Mouse (Mus musculus) midbrain, postnatal 0 days (tissue): ENCODE data around the gene Clec4g. TPM values are rescaled to one million over a fixed set of nuclear protein-coding genes. Genes with fewer than 3 reads are reported as not detected.

Experiments
- ATAC-seq: fragments of 200-750 bp; cut with Nextera tagmentation; 2 replicates; pipeline ENCODE4 v1.8.0; 2017; ENCODE audit warnings: moderate number of reproducible peaks, mild to moderate bottlenecking, moderate TSS enrichment, moderate library complexity; ENCODE audit not compliant: low FRiP score
- DNase-seq: peaks from one replicate; pipeline ENCODE4 v3.0.0-alpha.2; 2015; ENCODE audit warnings: low spot score
- H3K27ac ChIP-seq: fragments of 300-500 bp; sonication (generic); 2 replicates; pipeline ENCODE4 v1.5.1; 2014; ENCODE audit warnings: low read depth, mild to moderate bottlenecking, low read length, mixed read lengths
- H3K27me3 ChIP-seq: fragments of 300-500 bp; sonication (generic); 2 replicates; pipeline ENCODE4 v1.6.1; 2014; ENCODE audit warnings: low read length, control low read depth, mixed read lengths; ENCODE audit not compliant: insufficient read depth
- H3K36me3 ChIP-seq: fragments of 300-500 bp; sonication (generic); 2 replicates; pipeline ENCODE4 v1.6.1; 2014; ENCODE audit warnings: low read length, control low read depth, mixed read lengths; ENCODE audit not compliant: insufficient read depth
- H3K4me1 ChIP-seq: fragments of 300-500 bp; sonication (generic); 2 replicates; pipeline ENCODE4 v1.6.1; 2014; ENCODE audit warnings: mild to moderate bottlenecking, control low read depth, antibody characterized with exemption, low read length, mixed read lengths; ENCODE audit not compliant: insufficient read depth
- H3K4me2 ChIP-seq: fragments of 300-500 bp; sonication (generic); 2 replicates; pipeline ENCODE4 v1.6.1; 2014; ENCODE audit warnings: low read depth, mild to moderate bottlenecking, low read length, mixed read lengths; ENCODE audit not compliant: poor library complexity, severe bottlenecking
- H3K4me3 ChIP-seq: fragments of 300-500 bp; sonication (generic); 2 replicates; pipeline ENCODE4 v1.5.1; 2014; ENCODE audit warnings: low read depth, mild to moderate bottlenecking, low read length, moderate library complexity
- H3K9ac ChIP-seq: fragments of 300-500 bp; sonication (generic); replicated peaks from 2 replicates; pipeline ENCODE4 v1.6.1; 2014; ENCODE audit warnings: mild to moderate bottlenecking, low read length, moderate library complexity, mixed read lengths; ENCODE audit not compliant: poor library complexity, severe bottlenecking
- H3K9me3 ChIP-seq: fragments of 300-500 bp; sonication (generic); 2 replicates; pipeline ENCODE4 v1.6.1; 2016; ENCODE audit warnings: low read length, control low read depth
- CTCF ChIP-seq: IDR thresholded peaks from 2 replicates; pipeline ENCODE4 v1.5.1; 2016; ENCODE audit warnings: antibody characterized with exemption, mild to moderate bottlenecking
- WGBS: fragments of 180-500 bp; shearing (Covaris S2); extraction: QIAGEN DNeasy Blood & Tissue Kit; methylation state at CpG from one replicate; pipeline ENCODE4 v1.1.7; 2014; 5-methylcytosine and 5-hydroxymethylcytosine counted together
- polyA plus RNA-seq: library from polyadenylated mRNA; unstranded; fragments of >200 nt; fragmentation: Nextera tagmentation; extraction: Ambion mirVana; gene quantifications from 2 replicates; pipeline ENCODE4 v1.2.1, GENCODE M21; 2015
- total RNA-seq: library from RNA; depleted of rRNA; stranded (reverse); fragments of >200 nt; gene quantifications from 2 replicates; pipeline ENCODE4 v1.2.3, GENCODE M21; 2014

The Clec4g gene
- total and polyA plus RNA-seq, 2 experiments from 2014 or later, result not detected

- no peak for ATAC-seq
- 59% methylated on average over 1 of the region's 1 CpGs for WGBS
- TF ChIP-seq CTCF, result no peak
These were observed 13.6 kb upstream of the Clec4g start for GRCm38 (mm10) chr8:3734084-3734483.

GRCm38 (mm10) chr8:3721041-3721440, 590 bp upstream of the Clec4g start:
- no peak overlapping the region for H3K4me3 ChIP-seq
- H3K27ac ChIP-seq, result no peak overlapping the region
- no peaks in the 10 kb centered on the region for H3K9me3 ChIP-seq
- no peaks in the 10 kb centered on the region for H3K27me3 ChIP-seq
- no peak overlapping the region for H3K9ac ChIP-seq
- no peak overlapping the region for H3K4me2 ChIP-seq
- no peaks in the 10 kb centered on the region for H3K36me3 ChIP-seq
- DNase-seq (peak; percentile 67), ATAC-seq (no peak)
- no peaks in the 10 kb centered on the region for H3K4me1 ChIP-seq
- TF ChIP-seq CTCF, result no peak
- WGBS, result 23% methylated on average over 1 of the region's 1 CpGs

More at GRCm38 (mm10) chr8:3734084-3734483, 13.6 kb upstream of the Clec4g start:
- no peak overlapping the region for H3K9ac ChIP-seq
- no peaks in the 10 kb centered on the region for H3K9me3 ChIP-seq
- no peaks in the 10 kb centered on the region for H3K4me1 ChIP-seq
- no peak overlapping the region for H3K27ac ChIP-seq
- no peak overlapping the region for H3K4me2 ChIP-seq
- no peak overlapping the region for H3K4me3 ChIP-seq
- H3K27me3 ChIP-seq, result no peaks in the 10 kb centered on the region
- DNase-seq, result no peak
- H3K36me3 ChIP-seq, result no peaks in the 10 kb centered on the region

- WGBS, result 19% methylated on average over 14 of the region's 14 CpGs
- 0 out of 2 replicates have a peak, but pooled peaks have one; percentile 47 for ATAC-seq
- H3K4me2 ChIP-seq, result no peak overlapping the region
These were observed 1.9 kb downstream of the Clec4g start for GRCm38 (mm10) chr8:3718559-3718958.

GRCm38 (mm10) chr8:3717321-3717954, 3.0 kb downstream of the Clec4g start:
- 86% methylated on average over 12 of the region's 12 CpGs for WGBS
- no peak overlapping the region for H3K4me2 ChIP-seq
- H3K4me1 ChIP-seq, result no peaks in the 10 kb centered on the region
- no peaks in the 10 kb centered on the region for H3K27me3 ChIP-seq
- H3K36me3 ChIP-seq, result no peaks in the 10 kb centered on the region
- no peak overlapping the region for H3K9ac ChIP-seq
- no peak overlapping the region for H3K27ac ChIP-seq
- no peak overlapping the region for H3K4me3 ChIP-seq
- ATAC-seq, result no peak; the same call in 1 of the 2 replicates
- no peaks in the 10 kb centered on the region for H3K9me3 ChIP-seq
- DNase-seq, result no peak
- TF ChIP-seq CTCF, result no peak

More at GRCm38 (mm10) chr8:3718559-3718958, 1.9 kb downstream of the Clec4g start:
- peak; percentile 43 for DNase-seq
- TF ChIP-seq CTCF, result peak; percentile 72
- Histone ChIP-seq H3K27me3 (no peaks in the 10 kb centered on the region), H3K4me3 (no peak overlapping the region), H3K9me3 (no peaks in the 10 kb centered on the region), H3K9ac (no peak overlapping the region), H3K4me1 (no peaks in the 10 kb centered on the region), H3K36me3 (no peaks in the 10 kb centered on the region), H3K27ac (no peak overlapping the region)

- no peaks in the 10 kb centered on the region for H3K36me3 ChIP-seq
- TF ChIP-seq CTCF, result no peak
- no peak overlapping the region for H3K27ac ChIP-seq
- ATAC-seq (no peak), DNase-seq (no peak)
- H3K27me3 ChIP-seq, result no peaks in the 10 kb centered on the region
- no peak overlapping the region for H3K4me2 ChIP-seq
- WGBS, result 69% methylated on average over 2 of the region's 2 CpGs
- no peak overlapping the region for H3K9ac ChIP-seq
- no peak overlapping the region for H3K4me3 ChIP-seq
- no peaks in the 10 kb centered on the region for H3K4me1 ChIP-seq
- no peaks in the 10 kb centered on the region for H3K9me3 ChIP-seq
These were observed 8.8 kb downstream of the Clec4g start for GRCm38 (mm10) chr8:3711646-3712045.

GRCm38 (mm10) chr8:3710312-3710711, 10.1 kb downstream of the Clec4g start:
- no peak for ATAC-seq
- no peaks in the 10 kb centered on the region for H3K27me3 ChIP-seq
- WGBS, result 88% methylated on average over 3 of the region's 3 CpGs

More at GRCm38 (mm10) chr8:3710312-3710711, 10.1 kb downstream of the Clec4g start:
- H3K4me3 ChIP-seq, result no peak overlapping the region
- no peak for TF ChIP-seq CTCF
- H3K9me3 ChIP-seq, result no peaks in the 10 kb centered on the region
- H3K4me2 ChIP-seq, result no peak overlapping the region
- H3K36me3 ChIP-seq, result no peaks in the 10 kb centered on the region
- H3K9ac ChIP-seq, result no peak overlapping the region
- no peak overlapping the region for H3K27ac ChIP-seq
- no peak for DNase-seq
- H3K4me1 ChIP-seq, result no peaks in the 10 kb centered on the region
